Mouse (Mus musculus) hindbrain, embryonic 14.5 days (tissue): ENCODE measurements around the gene Tnpo2. TPM values are rescaled to one million over a fixed set of nuclear protein-coding genes. Genes with fewer than 3 reads are reported as not detected.

ENCODE experiments used
- ATAC-seq: fragments of 200-750 bp; cut with Nextera tagmentation; 2 replicates; pipeline ENCODE4 v1.8.0; 2017; ENCODE audit warnings: moderate number of reproducible peaks, mild to moderate bottlenecking, moderate TSS enrichment, moderate library complexity; ENCODE audit not compliant: low FRiP score
- DNase-seq: peaks from one replicate; pipeline ENCODE4 v3.0.0-alpha.2; 2015; ENCODE audit warnings: low spot score
- H3K27ac ChIP-seq: fragments of 300-500 bp; sonication (generic); 2 replicates; pipeline ENCODE4 v1.5.1; 2014; ENCODE audit warnings: mild to moderate bottlenecking, moderate library complexity
- H3K27me3 ChIP-seq: fragments of 300-500 bp; sonication (generic); 2 replicates; pipeline ENCODE4 v1.6.1; 2014; ENCODE audit warnings: mild to moderate bottlenecking, low read length, mixed read lengths; ENCODE audit not compliant: control insufficient read depth, insufficient read depth
- H3K36me3 ChIP-seq: fragments of 300-500 bp; sonication (generic); replicated peaks from 2 replicates; pipeline ENCODE4 v1.6.1; 2014; ENCODE audit not compliant: control insufficient read depth, insufficient read depth
- H3K4me1 ChIP-seq: fragments of 300-500 bp; sonication (generic); replicated peaks from 2 replicates; pipeline ENCODE4 v1.6.1; 2014; ENCODE audit warnings: antibody characterized with exemption, low read length, mixed read lengths; ENCODE audit not compliant: control insufficient read depth, insufficient read depth
- H3K4me2 ChIP-seq: fragments of 300-500 bp; sonication (generic); replicated peaks from 2 replicates; pipeline ENCODE4 v1.6.1; 2014; ENCODE audit warnings: mild to moderate bottlenecking, moderate library complexity
- H3K4me3 ChIP-seq: fragments of 300-500 bp; sonication (generic); replicated peaks from 2 replicates; pipeline ENCODE4 v1.5.1; 2014; ENCODE audit warnings: mild to moderate bottlenecking, low read length
- H3K9ac ChIP-seq: fragments of 300-500 bp; sonication (generic); 2 replicates; pipeline ENCODE4 v1.6.1; 2014
- H3K9me3 ChIP-seq: fragments of 300-500 bp; sonication (generic); 2 replicates; pipeline ENCODE4 v1.6.1; 2016; ENCODE audit warnings: low read length; ENCODE audit not compliant: control insufficient read depth
- WGBS: fragments of 180-500 bp; shearing (Covaris S2); extraction: QIAGEN DNeasy Blood & Tissue Kit; methylation state at CpG from one replicate; pipeline ENCODE4 v1.1.7; 2014; 5-methylcytosine and 5-hydroxymethylcytosine counted together
- polyA plus RNA-seq: library from polyadenylated mRNA; unstranded; fragments of >200 nt; fragmentation: Nextera tagmentation; extraction: Ambion mirVana; gene quantifications from 2 replicates; pipeline ENCODE4 v1.2.1, GENCODE M21; 2014

Tnpo2 gene
- polyA plus RNA-seq, 1 experiment from 2014 or later, result 42.4 TPM

GRCm38 (mm10) chr8:85086238-85086637 lies 49.5 kb downstream of the Tnpo2 start:
- Histone ChIP-seq H3K27me3 (no peaks in the 10 kb centered on the region), H3K4me1 (peaks cover 5% of the 10 kb centered on the region; the same call in 1 of the 2 replicates), H3K9me3 (no peaks in the 10 kb centered on the region), H3K4me3 (no peak overlapping the region), H3K27ac (no peak overlapping the region), H3K9ac (no peak overlapping the region), H3K36me3 (peaks cover 19% of the 10 kb centered on the region; the same call in 1 of the 2 replicates), H3K4me2 (no peak overlapping the region)
- WGBS, result 80% methylated on average over 3 of the region's 3 CpGs
- DNase-seq (no peak), ATAC-seq (no peak)

DNA sequence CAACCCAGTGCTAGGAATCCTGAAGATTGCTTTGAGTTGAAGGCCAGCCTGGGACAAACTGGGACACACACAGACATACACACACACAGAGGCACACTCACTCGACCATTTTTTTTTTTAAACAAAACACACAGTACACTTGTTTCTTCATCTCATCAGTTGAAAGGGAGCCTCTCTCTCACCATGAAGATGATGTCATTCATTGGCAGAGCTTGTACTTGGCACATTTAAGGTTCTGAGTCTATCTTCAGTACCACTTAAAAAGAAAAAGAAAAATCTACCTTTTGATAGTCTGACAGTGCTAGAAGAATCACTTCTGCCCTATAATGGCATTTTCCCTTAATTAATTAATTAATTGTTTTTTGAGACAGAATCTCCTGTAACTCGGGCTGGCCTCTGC lies 52.1 kb downstream of the Tnpo2 start:
- Histone ChIP-seq H3K4me3 (no peak overlapping the region), H3K27me3 (no peaks in the 10 kb centered on the region), H3K9me3 (no peaks in the 10 kb centered on the region), H3K27ac (no peak overlapping the region), H3K9ac (no peak overlapping the region), H3K36me3 (peaks cover 22% of the 10 kb centered on the region; the same call in 1 of the 2 replicates), H3K4me2 (no peak overlapping the region), H3K4me1 (no peaks in the 10 kb centered on the region; the same call in 1 of the 2 replicates)
- DNase-seq (no peak), ATAC-seq (no peak)
- WGBS, result 89% methylated on average over 2 of the region's 2 CpGs

GRCm38 (mm10) chr8:85090856-85091255 lies 54.1 kb downstream of the Tnpo2 start:
- Histone ChIP-seq H3K9me3 (no peaks in the 10 kb centered on the region), H3K9ac (no peak overlapping the region), H3K4me1 (no peaks in the 10 kb centered on the region), H3K27ac (no peak overlapping the region), H3K4me3 (no peak overlapping the region), H3K4me2 (no peak overlapping the region), H3K36me3 (peaks cover 41% of the 10 kb centered on the region), H3K27me3 (no peaks in the 10 kb centered on the region)
- ATAC-seq (no peak), DNase-seq (no peak)
- WGBS, result 94% methylated on average over 11 of the region's 11 CpGs

DNA sequence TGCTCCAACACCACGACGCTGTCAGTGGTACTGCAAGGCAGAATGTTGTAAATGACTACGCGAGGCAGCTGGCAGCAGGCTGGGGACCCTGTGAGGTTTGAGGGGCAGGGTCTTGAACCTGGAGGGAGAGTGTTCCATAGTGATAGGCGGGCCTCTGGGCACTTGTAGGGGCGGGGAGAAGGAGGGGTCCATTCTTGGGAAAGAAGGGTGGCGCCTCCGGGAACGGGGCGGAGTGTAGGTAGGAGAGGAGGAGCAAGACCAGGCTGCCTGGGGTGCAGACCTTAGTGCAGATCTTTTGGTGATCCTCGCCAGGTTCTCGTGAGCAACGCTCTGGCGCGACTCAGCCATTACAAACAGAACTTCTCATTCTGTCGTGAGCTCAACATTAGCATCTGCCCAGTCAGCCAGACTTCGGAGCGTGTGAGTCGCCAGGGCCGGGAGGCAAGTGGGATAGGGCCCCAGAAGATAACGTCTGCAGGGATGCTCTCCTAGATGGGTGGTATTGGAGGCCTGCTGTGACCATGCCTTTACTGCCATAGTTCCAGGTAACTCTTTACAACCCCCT lies 54.9 kb downstream of the Tnpo2 start:
- Histone ChIP-seq H3K4me3 (no peak overlapping the region), H3K36me3 (peaks cover 48% of the 10 kb centered on the region), H3K27me3 (no peaks in the 10 kb centered on the region), H3K9me3 (no peaks in the 10 kb centered on the region), H3K4me2 (no peak overlapping the region), H3K4me1 (no peaks in the 10 kb centered on the region), H3K9ac (no peak overlapping the region), H3K27ac (no peak overlapping the region)
- WGBS, result 36% methylated on average over 21 of the region's 21 CpGs
- ATAC-seq, result no peak
- DNase-seq, result no peak

- no peak for DNase-seq
- H3K36me3 ChIP-seq, result peaks cover 52% of the 10 kb centered on the region
- 95% methylated on average over 13 of the region's 13 CpGs for WGBS
Measured at GRCm38 (mm10) chr8:85095051-85095450, 58.3 kb downstream of the Tnpo2 start.

DNA sequence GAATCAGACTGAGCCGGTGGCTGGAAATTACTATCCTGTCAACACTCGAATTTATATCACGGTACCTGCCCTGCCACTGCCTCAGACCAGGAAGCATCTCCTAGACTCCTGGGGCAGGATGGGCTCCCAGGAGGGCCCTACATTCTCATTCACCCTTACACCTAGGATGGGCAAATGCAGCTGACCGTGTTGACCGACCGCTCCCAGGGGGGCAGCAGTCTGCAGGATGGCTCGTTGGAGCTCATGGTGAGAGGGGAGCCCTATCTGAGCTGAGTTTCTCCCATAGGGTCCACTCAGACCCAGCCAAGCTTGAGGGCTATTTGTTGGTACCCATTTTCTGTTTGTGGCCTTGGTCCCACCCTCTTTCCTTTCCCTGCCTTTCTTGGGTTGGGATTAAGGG lies 58.9 kb downstream of the Tnpo2 start:
- Histone ChIP-seq H3K9me3 (no peaks in the 10 kb centered on the region), H3K9ac (no peak overlapping the region), H3K27ac (no peak overlapping the region), H3K27me3 (no peaks in the 10 kb centered on the region), H3K4me3 (no peak overlapping the region), H3K36me3 (peaks cover 52% of the 10 kb centered on the region), H3K4me1 (no peaks in the 10 kb centered on the region), H3K4me2 (no peak overlapping the region)
- ATAC-seq (no peak), DNase-seq (no peak)
- 97% methylated on average over 7 of the region's 7 CpGs for WGBS

More at GRCm38 (mm10) chr8:85095051-85095450, 58.3 kb downstream of the Tnpo2 start:
- H3K4me1 ChIP-seq, result no peaks in the 10 kb centered on the region
- no peak overlapping the region for H3K4me2 ChIP-seq
- H3K27ac ChIP-seq, result no peak overlapping the region
- no peak overlapping the region for H3K4me3 ChIP-seq
- H3K27me3 ChIP-seq, result no peaks in the 10 kb centered on the region
- ATAC-seq, result no peak
- H3K9ac ChIP-seq, result no peak overlapping the region
- no peaks in the 10 kb centered on the region for H3K9me3 ChIP-seq

GRCm38 (mm10) chr8:85096196-85096595 lies 59.5 kb downstream of the Tnpo2 start:
- Histone ChIP-seq H3K27me3 (no peaks in the 10 kb centered on the region), H3K4me3 (no peak overlapping the region), H3K9me3 (no peaks in the 10 kb centered on the region), H3K4me2 (no peak overlapping the region), H3K36me3 (peaks cover 52% of the 10 kb centered on the region), H3K9ac (no peak overlapping the region), H3K4me1 (no peaks in the 10 kb centered on the region), H3K27ac (no peak overlapping the region)
- no peak for DNase-seq
- 96% methylated on average over 16 of the region's 16 CpGs for WGBS
- ATAC-seq, result no peak

DNA sequence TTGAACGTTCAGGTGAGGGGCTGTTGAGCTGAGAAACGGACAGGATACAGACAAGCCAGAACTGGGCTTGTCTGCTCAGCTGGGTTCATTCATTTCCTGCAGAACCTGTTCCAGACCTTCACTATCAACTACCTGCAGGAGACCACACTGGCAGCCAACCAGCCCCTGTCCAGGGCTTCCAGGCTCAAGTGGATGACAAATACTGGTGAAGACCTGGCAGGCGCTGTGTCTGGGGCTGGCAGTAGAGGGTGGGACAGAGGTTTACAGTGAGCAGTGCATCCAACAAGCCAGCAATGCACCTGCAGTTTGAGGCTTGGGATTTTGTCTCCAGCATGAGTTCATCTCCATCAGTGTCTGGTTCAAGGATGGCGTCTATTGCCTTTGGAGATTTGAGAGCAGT lies 60.1 kb downstream of the Tnpo2 start:
- Histone ChIP-seq H3K9me3 (no peaks in the 10 kb centered on the region), H3K9ac (no peak overlapping the region), H3K36me3 (peaks cover 52% of the 10 kb centered on the region), H3K4me1 (no peaks in the 10 kb centered on the region), H3K4me3 (no peak overlapping the region), H3K27me3 (no peaks in the 10 kb centered on the region), H3K27ac (no peak overlapping the region), H3K4me2 (no peak overlapping the region)
- no peak for ATAC-seq
- WGBS, result 92% methylated on average over 4 of the region's 4 CpGs
- DNase-seq, result no peak

DNA sequence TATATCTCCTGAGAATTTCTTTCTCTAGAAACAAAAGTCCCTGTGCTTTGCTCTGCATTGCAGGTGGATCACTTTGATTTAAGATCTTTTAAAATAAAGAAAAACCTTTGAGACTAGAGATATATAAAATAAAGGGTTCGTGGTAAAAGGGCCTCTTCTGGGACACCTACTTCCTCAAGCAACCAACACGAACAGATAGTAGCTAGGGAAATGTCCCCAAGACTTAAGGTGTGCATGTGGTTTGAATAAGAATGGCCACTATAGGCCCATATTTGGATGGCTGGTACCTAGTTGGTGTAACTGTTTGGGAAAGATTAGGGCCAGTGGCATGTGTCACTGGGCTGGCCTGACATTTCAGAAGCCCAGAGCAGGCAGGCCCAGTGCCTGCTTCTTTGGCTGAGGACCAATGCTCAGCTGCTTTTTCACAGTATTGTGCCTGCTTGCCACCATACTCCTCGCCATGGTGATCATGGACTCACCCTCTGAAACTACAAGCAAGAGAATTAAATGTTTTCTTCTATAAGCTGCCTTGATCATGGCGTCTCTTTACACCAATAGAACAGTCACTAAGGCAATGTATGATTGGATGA lies 63.5 kb downstream of the Tnpo2 start:
- peaks cover 38% of the 10 kb centered on the region for H3K36me3 ChIP-seq
- H3K4me2 ChIP-seq, result no peak overlapping the region
- no peak overlapping the region for H3K27ac ChIP-seq
- H3K9me3 ChIP-seq, result no peaks in the 10 kb centered on the region
- no peaks in the 10 kb centered on the region for H3K27me3 ChIP-seq
- no peak overlapping the region for H3K9ac ChIP-seq
- ATAC-seq (no peak), DNase-seq (no peak)
- H3K4me3 ChIP-seq, result no peak overlapping the region
- WGBS, result 93% methylated on average over 4 of the region's 4 CpGs
- H3K4me1 ChIP-seq, result no peaks in the 10 kb centered on the region
